Mouse (Mus musculus): ENCODE measurements around the gene Pou2f2. TPM values are rescaled to one million over a fixed set of nuclear protein-coding genes. Genes with fewer than 3 reads are reported as not detected.

Pou2f2 gene
- total and polyA plus RNA-seq, 3 experiments, result 8.9 to 102 (median 46.1) TPM

GRCm38 (mm10) chr7:25112956-25113603 is 66.4 kb downstream of the Pou2f2 start (continued):
- no peak for TF ChIP-seq NRF1 (IDR thresholded peaks at IDR 0.05; ENCODE audit: low read depth, low read length)
- peak; percentile 80 for TF ChIP-seq IRF4 (IDR thresholded peaks at IDR 0.05; ENCODE audit: low read depth, low read length)
- no peak; the same call in 1 of the 2 replicates for TF ChIP-seq ELF1 (IDR thresholded peaks at IDR 0.05; ENCODE audit: low read depth, low read length)
- TF ChIP-seq JUND (conservative IDR thresholded peaks at IDR 0.05; ENCODE audit: low read depth, low read length), result no peak
- peak; percentile 79 for TF ChIP-seq ETS1 (conservative IDR thresholded peaks at IDR 0.05; ENCODE audit: low read depth, low read length)
- TF ChIP-seq TCF12 (IDR thresholded peaks at IDR 0.05; ENCODE audit: low read depth, low read length), result peak; percentile 73
- peak; percentile 51 for TF ChIP-seq SIN3A (IDR thresholded peaks at IDR 0.05; ENCODE audit: low read length)
- TF ChIP-seq MAFK (IDR thresholded peaks at IDR 0.05; ENCODE audit: insufficient replicate concordance, low read length), result no peak
- TF ChIP-seq MAZ (IDR thresholded peaks at IDR 0.05; ENCODE audit: low read depth, low read length), result peak; percentile 94
- no peak for TF ChIP-seq RAD21 (IDR thresholded peaks at IDR 0.05; ENCODE audit: low read depth, low read length)
- no peak for TF ChIP-seq ZC3H11A (IDR thresholded peaks at IDR 0.05; ENCODE audit: low read depth, low read length)
- TF ChIP-seq PAX5 (IDR thresholded peaks at IDR 0.05; ENCODE audit: low read length), result no peak
- peak; percentile 88 for TF ChIP-seq BHLHE40 (IDR thresholded peaks at IDR 0.05; ENCODE audit: low read depth, low read length)
- TF ChIP-seq NELFE (IDR thresholded peaks at IDR 0.05; ENCODE audit: low read depth, low read length), result no peak
- no peak for TF ChIP-seq MYC (IDR thresholded peaks at IDR 0.05; ENCODE audit: low read depth, low read length)
- TF ChIP-seq KAT2A (IDR thresholded peaks at IDR 0.05; ENCODE audit: insufficient replicate concordance, low read length), result no peak
- no peak for TF ChIP-seq ZNF384 (IDR thresholded peaks at IDR 0.05; ENCODE audit: low read depth, low read length)
- TF ChIP-seq EP300 (IDR thresholded peaks at IDR 0.05; ENCODE audit: low read length), result peak; percentile 61; the same call in 1 of the 2 replicates
- peak; percentile 89 for TF ChIP-seq MEF2A (IDR thresholded peaks at IDR 0.05; ENCODE audit: borderline replicate concordance, low read depth, low read length)
- peak; percentile 34; the same call in 1 of the 2 replicates for TF ChIP-seq ZMIZ1 (IDR thresholded peaks at IDR 0.05; ENCODE audit: low read depth, low read length)
- TF ChIP-seq ZKSCAN1 (IDR thresholded peaks at IDR 0.05; ENCODE audit: borderline replicate concordance, low read depth, low read length), result no peak
- no peak for TF ChIP-seq HCFC1 (IDR thresholded peaks at IDR 0.05; ENCODE audit: low read depth, low read length)
- peak; percentile 66; the same call in 1 of the 2 replicates for TF ChIP-seq RCOR1 (conservative IDR thresholded peaks at IDR 0.05; ENCODE audit: low read depth, low read length)
- no peak; the same call in 1 of the 2 replicates for TF ChIP-seq MAX (IDR thresholded peaks at IDR 0.05; ENCODE audit: low read length)
